Mouse (Mus musculus) mature B cell (primary cell): ENCODE results near the gene Spns2.

Experiments
- in situ Hi-C: fragments of 300-500 bp; cut with MboI; formaldehyde crosslinking; loops from 2 replicates; pipeline ENCODE4 v1.14.3; 2019

Spns2 gene

GRCm38 (mm10) chr11:72489881-72490301, at the start of gene Spns2:
Gene Spns2, minus strand, starts transcription at chr11:72489904.
- in situ Hi-C loops: loop anchor here (10.0 kb wide), 1 partner anchor 55 kb away; no protein-coding TSS in a partner anchor

GRCm38 (mm10) chr11:72538811-72539210, 49.1 kb upstream of the Spns2 start:
- in situ Hi-C loops: no loop called here

- in situ Hi-C loops: no loop called here
Measured at GRCm38 (mm10) chr11:72538037-72538755, 48.5 kb upstream of the Spns2 start.

- in situ Hi-C loops: no loop called here
Measured at GRCm38 (mm10) chr11:72537503-72537902, 47.8 kb upstream of the Spns2 start.

- in situ Hi-C loops: no loop called here
Measured at GRCm38 (mm10) chr11:72535519-72535918, 45.8 kb upstream of the Spns2 start.

- in situ Hi-C loops: no loop called here
Measured at GRCm38 (mm10) chr11:72532890-72533289, 43.2 kb upstream of the Spns2 start.

- in situ Hi-C loops: no loop called here
Measured at GRCm38 (mm10) chr11:72531632-72532031, 41.9 kb upstream of the Spns2 start.

GRCm38 (mm10) chr11:72531144-72531543, 41.4 kb upstream of the Spns2 start:
- in situ Hi-C loops: no loop called here

GRCm38 (mm10) chr11:72526190-72526589, 36.5 kb upstream of the Spns2 start:
- in situ Hi-C loops: no loop called here

GRCm38 (mm10) chr11:72523711-72524110, 34.0 kb upstream of the Spns2 start:
- in situ Hi-C loops: no loop called here

GRCm38 (mm10) chr11:72522616-72523041, 32.9 kb upstream of the Spns2 start:
- in situ Hi-C loops: no loop called here

- in situ Hi-C loops: no loop called here
Measured at GRCm38 (mm10) chr11:72521598-72522541, 32.2 kb upstream of the Spns2 start.

- in situ Hi-C loops: no loop called here
Measured at GRCm38 (mm10) chr11:72519895-72520294, 30.2 kb upstream of the Spns2 start.

GRCm38 (mm10) chr11:72519189-72519588, 29.5 kb upstream of the Spns2 start:
- in situ Hi-C loops: no loop called here

GRCm38 (mm10) chr11:72518449-72518848, 28.7 kb upstream of the Spns2 start:
- in situ Hi-C loops: no loop called here

- in situ Hi-C loops: no loop called here
Measured at GRCm38 (mm10) chr11:72514967-72515366, 25.3 kb upstream of the Spns2 start.

GRCm38 (mm10) chr11:72508651-72509050, 18.9 kb upstream of the Spns2 start:
- in situ Hi-C loops: no loop called here

- in situ Hi-C loops: no loop called here
Measured at GRCm38 (mm10) chr11:72507651-72508050, 17.9 kb upstream of the Spns2 start.

- in situ Hi-C loops: no loop called here
Measured at GRCm38 (mm10) chr11:72504016-72504797, 14.5 kb upstream of the Spns2 start.

- in situ Hi-C loops: no loop called here
Measured at GRCm38 (mm10) chr11:72503501-72503921, 13.8 kb upstream of the Spns2 start.

- in situ Hi-C loops: no loop called here
Measured at GRCm38 (mm10) chr11:72502236-72502635, 12.5 kb upstream of the Spns2 start.
